Mouse (Mus musculus): ENCODE measurements around the gene Gm10295. TPM values are rescaled to one million over a fixed set of nuclear protein-coding genes. Genes with fewer than 3 reads are reported as not detected.

The Gm10295 gene
- polyA plus RNA-seq, 1 experiment: not detected

DNA sequence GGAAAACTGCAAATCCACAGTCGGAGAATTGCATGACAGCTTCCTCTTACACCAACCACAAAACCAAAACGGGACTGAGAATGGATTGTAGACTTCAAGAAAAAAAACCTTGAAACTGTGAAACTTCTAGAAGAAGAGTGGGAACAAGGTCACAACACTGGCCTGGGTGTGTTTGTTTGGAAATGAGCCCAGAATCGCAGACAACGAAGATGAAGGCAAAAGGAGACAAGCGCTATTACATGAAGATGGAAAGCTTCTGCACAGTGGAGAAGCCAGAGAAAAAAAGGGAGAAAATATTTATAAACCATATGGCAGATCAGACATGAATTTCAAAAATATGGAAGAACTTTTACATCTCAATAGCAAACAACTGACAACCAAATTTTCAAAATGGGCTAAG is 4.3 kb upstream of the Gm10295 start:
- no peak for DNase-seq (ENCODE audit: low spot score)

DNA sequence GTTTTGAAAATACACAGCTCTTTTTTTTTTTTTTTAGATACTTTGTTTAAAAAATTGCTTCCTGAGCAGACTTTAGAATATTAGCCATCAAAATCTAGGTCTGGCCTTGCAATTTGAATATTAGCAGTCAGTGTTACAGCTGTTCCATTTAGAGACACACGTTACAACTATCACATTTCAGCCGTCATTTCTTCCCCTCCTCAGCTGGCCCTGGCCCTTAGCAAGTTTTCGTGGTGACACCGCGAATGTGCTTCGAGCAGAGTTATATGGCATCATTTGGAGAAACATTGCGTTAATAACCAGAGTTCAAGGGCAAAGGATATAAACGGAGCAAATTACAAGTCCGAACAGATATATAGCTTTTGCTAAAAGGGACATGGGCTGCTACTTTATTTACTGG is 2.4 kb downstream of the Gm10295 start:
- DNase-seq (ENCODE audit: low spot score): no peak

DNA sequence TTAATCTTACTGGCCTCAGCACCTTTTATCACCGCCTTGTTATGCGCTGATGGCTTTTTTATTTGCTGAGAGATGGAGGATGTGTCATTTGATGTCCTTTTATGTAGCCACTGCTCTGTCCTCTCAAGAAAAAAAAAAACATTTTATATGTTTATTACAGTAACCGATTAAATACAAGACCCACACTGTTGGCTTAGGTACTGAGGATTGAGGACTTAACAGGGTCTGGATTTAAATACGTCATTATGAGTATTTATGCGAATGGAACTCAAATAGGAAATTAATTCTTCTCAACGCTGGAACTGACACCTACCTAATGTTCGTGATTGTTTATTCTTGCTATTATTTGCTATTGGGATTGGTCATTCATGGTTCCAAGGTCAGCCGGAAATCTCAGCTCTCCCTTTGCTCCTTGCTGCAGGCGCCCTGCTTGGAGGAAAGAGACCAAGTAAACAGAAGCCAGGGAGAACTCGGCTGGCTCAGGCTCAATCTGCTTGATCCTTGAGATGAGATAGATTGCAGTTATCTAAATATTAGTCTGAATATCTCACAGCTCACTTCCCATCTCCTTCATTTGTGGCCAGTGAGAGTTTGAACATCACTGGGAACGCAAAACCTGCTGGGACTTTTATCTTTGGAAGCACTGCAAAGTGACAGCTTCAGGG is 26.2 kb downstream of the Gm10295 start:
- no peak for DNase-seq (ENCODE audit: low spot score)

DNA sequence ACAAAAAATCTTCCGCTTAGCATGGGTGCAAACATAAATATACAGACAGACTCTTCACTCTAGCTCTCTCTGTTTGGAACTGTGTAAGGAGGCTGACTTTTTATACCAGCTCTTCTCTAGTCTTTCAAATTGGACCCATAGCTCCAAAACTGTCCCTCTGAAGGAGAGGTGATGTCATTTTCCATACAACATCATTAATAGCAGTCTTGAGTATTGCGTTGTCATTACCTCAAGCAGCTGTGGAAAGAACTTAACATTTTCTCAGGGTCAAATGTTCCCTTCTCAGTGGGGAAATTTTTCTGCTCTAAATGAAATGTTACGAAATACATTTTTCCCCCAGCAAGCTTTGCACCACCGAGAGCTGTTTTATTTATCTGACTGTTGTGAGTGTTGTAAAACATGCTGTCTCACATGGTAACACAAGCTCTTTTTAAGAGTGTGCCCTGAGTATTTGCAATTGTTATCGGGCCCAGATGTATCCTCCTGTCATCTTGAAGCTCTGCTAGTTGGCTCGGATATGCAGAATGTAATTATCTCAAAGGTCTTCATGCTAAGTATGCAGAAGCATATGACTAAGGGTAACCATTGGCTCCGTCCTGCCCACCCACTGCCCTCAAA is 38.0 kb downstream of the Gm10295 start:
- no peak for DNase-seq (ENCODE audit: low spot score)

- DNase-seq (ENCODE audit: low spot score): no peak
Measured at GRCm38 (mm10) chr7:71312375-71312774, 38.9 kb downstream of the Gm10295 start.

DNA sequence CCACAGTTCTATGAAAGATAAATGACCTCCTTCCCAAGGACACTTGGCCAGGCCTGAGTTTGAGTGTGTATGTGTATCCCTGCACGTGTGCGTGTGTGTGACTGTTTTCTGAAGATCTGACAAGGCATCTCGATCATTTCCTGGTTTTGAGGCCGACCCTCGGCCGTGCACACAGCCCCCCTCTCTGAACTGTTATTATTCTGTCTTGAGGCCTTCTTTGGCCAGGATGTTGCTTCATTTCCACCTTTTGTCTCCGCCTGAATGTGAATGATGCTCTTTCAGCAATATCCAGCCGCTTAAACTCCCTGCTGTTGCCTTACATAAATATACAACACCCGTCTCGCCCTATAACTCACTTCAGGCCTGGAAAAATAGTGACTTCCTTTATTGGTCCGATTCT is 39.9 kb downstream of the Gm10295 start:
- DNase-seq (ENCODE audit: low spot score): no peak

GRCm38 (mm10) chr7:71308051-71308450 is 43.2 kb downstream of the Gm10295 start:
- DNase-seq (ENCODE audit: low spot score): no peak

DNA sequence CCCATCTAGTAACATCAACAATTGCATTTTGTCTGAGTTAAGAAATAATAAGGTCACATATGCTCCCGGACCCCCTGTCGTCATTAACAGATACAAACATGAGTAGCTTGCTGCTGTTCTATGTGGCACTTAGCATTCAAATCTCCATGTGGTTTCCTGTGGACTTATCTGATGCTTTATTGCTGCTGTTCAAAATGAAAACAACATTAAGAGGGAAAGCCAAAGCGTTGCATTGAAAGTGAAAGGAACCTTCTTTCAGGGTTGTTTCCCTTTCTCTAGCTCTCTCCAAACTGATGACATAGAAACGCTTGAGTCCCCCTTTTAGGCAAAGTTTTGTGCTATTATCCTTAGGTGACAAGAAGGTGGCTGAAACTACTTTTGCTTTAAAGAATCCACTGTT is 48.6 kb downstream of the Gm10295 start:
- no peak for DNase-seq (ENCODE audit: low spot score)

All from urinary bladder, adult 2 months (tissue).